Mouse (Mus musculus) heart, embryonic 10.5 days (tissue): ENCODE measurements around the gene Tagap1. TPM values are rescaled to one million over a fixed set of nuclear protein-coding genes. Genes with fewer than 3 reads are reported as not detected.
"Not testable (repeated sequence)": the region's sequence is repeated elsewhere in the genome, so short reads cannot be mapped to it uniquely, and the experiment has no call there.

Experiments used
- DNase-seq: peaks from one replicate; pipeline ENCODE4 v3.0.0-alpha.2; 2017; ENCODE audit warnings: low spot score
- H3K27ac ChIP-seq: fragments of 300-500 bp; sonication (generic); 2 replicates; pipeline ENCODE4 v1.5.1; 2016; ENCODE audit warnings: mild to moderate bottlenecking
- H3K27me3 ChIP-seq: fragments of 300-500 bp; sonication (generic); 2 replicates; pipeline ENCODE4 v1.6.1; 2016; ENCODE audit warnings: mild to moderate bottlenecking; ENCODE audit not compliant: poor library complexity, insufficient read depth, severe bottlenecking
- H3K36me3 ChIP-seq: fragments of 300-500 bp; sonication (generic); 2 replicates; pipeline ENCODE4 v1.6.1; 2016; ENCODE audit warnings: mild to moderate bottlenecking, moderate library complexity
- H3K4me1 ChIP-seq: fragments of 300-500 bp; sonication (generic); 2 replicates; pipeline ENCODE4 v1.6.1; 2016; ENCODE audit warnings: mild to moderate bottlenecking
- H3K4me3 ChIP-seq: fragments of 300-500 bp; sonication (generic); 2 replicates; pipeline ENCODE4 v1.5.1; 2016; ENCODE audit warnings: mild to moderate bottlenecking, moderate library complexity
- H3K9me3 ChIP-seq: fragments of 300-500 bp; sonication (generic); 2 replicates; pipeline ENCODE4 v1.6.1; 2016; ENCODE audit warnings: mild to moderate bottlenecking, moderate library complexity
- WGBS: fragments of 180-500 bp; shearing (Covaris S2); methylation state at CpG from one replicate; pipeline ENCODE4 v1.1.7; 2016; 5-methylcytosine and 5-hydroxymethylcytosine counted together
- polyA plus RNA-seq: library from polyadenylated mRNA; unstranded; fragments of >200 nt; fragmentation: Nextera tagmentation; extraction: Ambion mirVana; gene quantifications from 2 replicates; pipeline ENCODE4 v1.2.1, GENCODE M21; 2016

Gene Tagap1
- 31.0 and 41.8 TPM in 2 replicates for polyA plus RNA-seq

DNA sequence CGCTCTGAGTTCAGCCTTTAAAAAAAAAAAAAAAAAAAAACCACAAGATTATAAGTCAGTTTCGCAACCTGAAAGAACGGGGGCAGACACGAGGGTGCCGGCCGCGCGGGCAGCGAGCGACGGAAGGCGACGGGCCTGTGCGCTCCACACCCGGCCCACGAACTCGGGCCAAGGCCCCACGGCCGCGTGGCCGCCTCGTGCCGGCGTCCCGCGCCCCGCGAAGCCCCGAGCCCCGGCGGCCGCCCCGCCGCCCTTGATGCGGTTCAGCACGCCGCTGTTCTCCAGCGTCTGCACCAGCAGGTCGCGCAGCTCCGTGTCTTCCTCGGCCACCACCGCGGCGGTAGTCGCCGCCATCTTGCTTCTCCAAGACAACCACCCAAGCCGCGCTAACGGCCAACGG lies at the start of gene Tagap1:
Gene Tagap1, minus strand, starts transcription at position 381 of the 400 bp plus-strand sequence.
- Histone ChIP-seq H3K27ac (peak within 1 kb of the TSS; percentile 84), H3K4me3 (peak within 1 kb of the TSS; percentile 58)
- under 1% methylated on average over 41 of the region's 51 CpGs for WGBS
- not testable (repeated sequence) for H3K27me3 ChIP-seq, H3K4me1 ChIP-seq, H3K36me3 ChIP-seq, H3K9me3 ChIP-seq
- DNase-seq = peak; percentile 72

DNA sequence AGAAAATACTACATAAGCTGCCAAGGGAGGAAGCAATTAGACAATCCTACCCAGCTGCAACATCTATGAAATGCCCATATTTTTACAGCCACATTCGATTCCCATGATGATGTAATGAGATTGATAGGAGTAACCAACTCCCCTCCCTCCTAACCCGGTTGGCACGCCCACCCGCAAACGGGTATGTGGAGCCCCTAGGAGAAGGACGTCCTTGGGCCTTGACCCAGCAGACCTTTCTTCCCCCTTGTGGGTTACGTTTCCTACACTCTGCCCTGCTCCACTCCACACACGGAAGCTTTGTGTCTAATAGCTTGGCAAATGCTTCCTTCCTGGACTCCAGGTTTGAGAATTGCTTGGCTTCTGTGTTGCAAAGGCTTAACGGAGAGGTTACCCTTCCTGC lies 48.9 kb upstream of the Tagap1 start:
- not testable (repeated sequence) for H3K27ac ChIP-seq, H3K27me3 ChIP-seq
- 68% methylated on average over 5 of the region's 9 CpGs for WGBS

DNA sequence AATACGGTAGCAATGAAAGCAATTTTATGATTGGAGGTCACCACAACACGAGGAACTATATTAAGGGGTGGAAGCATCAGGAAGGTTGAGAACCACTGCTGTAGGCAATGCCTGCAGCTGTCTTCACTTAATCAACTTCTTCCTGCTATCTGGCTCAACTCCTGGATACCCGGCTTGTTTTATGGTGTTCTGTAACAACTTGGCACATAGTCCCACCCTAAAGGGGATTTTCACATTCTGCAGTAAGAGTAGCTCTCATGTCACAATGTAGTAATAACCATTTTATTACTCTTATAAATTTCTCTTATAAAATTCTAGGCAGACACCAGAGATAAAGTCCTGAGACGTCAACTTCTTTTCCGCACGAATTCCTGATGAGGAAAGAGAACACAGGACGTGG lies 48.5 kb upstream of the Tagap1 start:
- not testable (repeated sequence) for H3K27ac ChIP-seq, H3K4me1 ChIP-seq, DNase-seq, H3K27me3 ChIP-seq, H3K4me3 ChIP-seq, H3K36me3 ChIP-seq, H3K9me3 ChIP-seq
- no CpG with 5 or more reads among the region's 7 CpGs for WGBS

More for the DNA sequence above, 48.9 kb upstream of the Tagap1 start:
- H3K9me3 ChIP-seq, DNase-seq, H3K36me3 ChIP-seq, H3K4me3 ChIP-seq, H3K4me1 ChIP-seq: not testable (repeated sequence)

DNA sequence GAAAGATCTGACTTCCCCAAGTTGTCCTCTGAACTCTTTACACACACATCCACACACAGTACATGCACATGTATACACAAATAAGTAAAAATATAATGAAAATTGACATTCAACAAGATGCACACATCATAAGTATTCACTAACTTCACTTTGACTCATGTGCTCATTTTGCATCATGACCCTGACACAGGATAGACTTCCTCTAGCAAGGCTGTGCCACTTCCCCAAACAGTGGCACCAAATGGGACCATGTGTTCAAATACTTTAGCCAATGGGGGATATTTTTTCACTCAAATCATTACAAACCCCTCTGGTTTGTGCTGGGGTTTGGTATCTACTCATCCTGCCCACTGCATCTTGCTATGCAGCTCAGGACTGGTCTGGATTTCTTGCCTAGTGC lies 47.9 kb upstream of the Tagap1 start:
- not testable (repeated sequence) for H3K27me3 ChIP-seq, H3K9me3 ChIP-seq, H3K4me1 ChIP-seq, DNase-seq, H3K27ac ChIP-seq, H3K36me3 ChIP-seq, H3K4me3 ChIP-seq

DNA sequence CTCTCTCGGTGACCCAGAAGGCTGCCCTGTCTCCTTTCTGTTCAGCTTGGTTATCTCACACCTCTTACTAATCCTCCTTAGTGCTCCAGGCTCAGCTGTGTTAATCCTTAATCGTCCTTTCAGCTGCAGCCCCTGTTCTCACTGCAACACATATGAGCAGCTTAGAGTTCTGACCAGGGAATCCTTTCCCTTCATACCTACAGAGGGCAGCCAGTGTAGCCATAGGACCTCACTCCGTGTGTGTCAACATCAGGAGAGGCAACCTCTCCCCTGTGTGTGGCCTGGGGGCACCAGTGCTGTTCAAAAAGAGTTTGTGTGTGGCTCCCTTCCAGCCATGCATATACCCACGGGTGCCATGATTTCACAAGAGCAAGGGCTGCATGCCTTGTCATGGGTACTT lies 44.7 kb upstream of the Tagap1 start:
- not testable (repeated sequence) for H3K4me1 ChIP-seq, H3K9me3 ChIP-seq, H3K4me3 ChIP-seq, H3K27ac ChIP-seq, H3K36me3 ChIP-seq, H3K27me3 ChIP-seq
- 22% methylated on average over 3 of the region's 4 CpGs for WGBS
- DNase-seq = peak; percentile 56

DNA sequence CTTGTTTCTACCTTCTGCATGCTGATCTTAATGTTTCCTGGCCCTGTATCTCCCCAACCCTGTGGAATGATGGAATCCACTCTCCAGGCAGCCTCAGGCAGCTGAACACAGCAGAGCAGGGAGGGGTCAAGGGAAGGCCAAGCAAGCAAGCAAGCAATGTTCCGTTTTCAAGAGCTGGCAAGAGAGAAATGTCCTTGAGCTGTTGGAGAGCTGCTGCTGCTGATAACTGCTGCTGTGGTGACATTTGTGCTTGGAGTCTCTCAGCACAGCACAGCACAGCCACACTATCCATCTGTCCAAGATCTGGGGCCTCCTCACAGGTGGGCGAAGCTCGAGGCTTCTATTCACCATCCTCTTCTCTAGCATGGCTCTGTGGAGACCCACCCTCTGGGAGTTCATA lies 42.4 kb upstream of the Tagap1 start:
- DNase-seq, H3K27me3 ChIP-seq, H3K27ac ChIP-seq, H3K4me1 ChIP-seq, H3K36me3 ChIP-seq, H3K4me3 ChIP-seq, H3K9me3 ChIP-seq: not testable (repeated sequence)
- no CpG with 5 or more reads among the region's 3 CpGs for WGBS

DNA sequence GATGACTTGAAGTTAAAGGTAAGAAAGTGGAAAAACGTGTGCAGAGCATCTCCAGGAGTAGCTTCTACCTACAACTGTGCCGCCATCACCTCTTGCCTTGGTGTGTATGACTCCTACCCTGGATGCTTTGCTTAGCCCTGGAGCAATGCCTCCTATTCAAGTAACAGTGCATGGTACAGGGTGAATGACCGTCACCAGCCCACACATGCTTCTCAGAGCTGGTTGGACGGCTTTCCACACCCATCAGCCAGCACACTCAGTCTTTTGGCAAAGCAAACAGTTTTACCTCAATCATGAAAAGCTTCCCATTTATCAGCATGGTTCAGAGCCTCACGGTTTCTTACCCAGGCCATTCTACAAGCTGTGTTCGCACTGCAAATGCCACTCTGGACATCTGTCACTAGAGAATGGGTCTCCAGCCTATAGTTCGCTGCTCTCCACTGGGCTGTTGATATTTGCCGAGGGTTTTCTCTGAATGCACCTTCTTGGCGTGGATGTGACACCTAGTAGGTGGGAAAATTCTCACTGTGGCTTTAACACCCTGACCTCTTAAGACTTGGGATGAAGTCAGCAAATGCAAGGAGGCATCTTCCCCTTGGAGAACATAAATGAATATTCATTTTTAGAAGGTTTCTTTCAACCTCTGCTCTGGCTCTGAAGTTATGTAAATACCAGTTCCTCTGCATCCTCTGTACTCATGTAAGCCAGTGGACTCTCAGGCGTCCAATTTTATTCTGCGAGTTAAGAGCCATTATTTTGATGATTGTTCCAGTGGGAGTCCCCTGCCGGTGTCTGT lies 41.0 kb upstream of the Tagap1 start:
- WGBS = 80% methylated on average over 9 of the region's 12 CpGs
- not testable (repeated sequence) for H3K9me3 ChIP-seq, H3K36me3 ChIP-seq, H3K4me3 ChIP-seq, H3K27me3 ChIP-seq, H3K4me1 ChIP-seq, DNase-seq, H3K27ac ChIP-seq

DNA sequence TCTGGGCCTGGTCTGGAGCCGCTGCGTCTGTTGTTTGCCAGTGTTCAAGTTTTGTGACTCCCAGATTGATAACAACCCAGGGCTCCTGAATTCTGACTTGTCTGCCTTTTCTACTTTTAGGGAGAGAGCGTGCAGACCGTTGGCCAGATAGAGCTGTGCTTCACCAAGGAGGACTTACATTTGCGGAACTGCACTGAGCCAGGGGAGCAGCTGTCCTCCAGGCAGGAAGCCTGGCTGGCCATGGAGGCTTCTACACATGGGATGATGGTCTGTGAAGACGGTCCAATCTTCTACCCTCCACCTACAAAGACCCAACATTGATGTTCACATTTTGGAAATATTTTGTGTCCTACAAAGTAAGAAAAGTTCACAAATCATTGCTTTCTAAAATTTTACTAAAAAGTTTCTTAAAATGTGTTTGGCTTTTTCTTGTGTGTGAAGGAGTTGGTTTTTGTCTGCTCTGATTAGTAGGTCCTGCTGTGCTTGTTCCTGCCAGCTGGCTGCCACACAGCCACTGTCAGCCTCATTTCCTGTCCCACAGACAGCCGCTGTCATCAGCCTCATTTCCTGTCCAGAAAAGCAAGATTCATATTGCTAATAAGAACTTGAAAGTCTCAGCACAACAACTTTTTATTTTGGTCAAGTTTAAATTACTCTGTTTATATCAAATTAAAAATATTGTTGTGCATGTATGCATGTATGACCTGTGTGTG lies 37.0 kb upstream of the Tagap1 start:
- not testable (repeated sequence) for H3K27me3 ChIP-seq, H3K27ac ChIP-seq, H3K4me3 ChIP-seq, H3K4me1 ChIP-seq, DNase-seq, H3K9me3 ChIP-seq, H3K36me3 ChIP-seq
- 87% methylated on average over 1 of the region's 7 CpGs for WGBS

DNA sequence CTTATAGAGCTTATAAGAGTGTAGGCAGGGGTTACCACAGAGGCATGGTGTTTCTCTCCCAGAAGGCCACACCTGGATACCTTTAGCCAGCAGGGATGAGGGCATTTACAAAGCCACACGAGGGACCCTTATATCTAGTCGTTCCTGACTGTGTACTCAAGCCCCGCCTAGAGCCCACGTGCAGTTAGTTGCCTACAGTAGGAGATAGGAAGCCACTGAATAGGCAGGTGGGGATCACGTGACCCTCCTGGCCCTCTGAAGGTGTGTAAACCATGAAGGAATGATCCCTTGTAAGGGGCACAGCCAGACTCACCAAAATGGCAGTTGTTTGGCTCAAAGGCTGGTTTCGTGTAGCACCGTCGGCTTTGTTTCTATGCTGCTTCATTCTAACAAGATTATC lies 35.9 kb upstream of the Tagap1 start:
- 89% methylated on average over 8 of the region's 8 CpGs for WGBS
- not testable (repeated sequence) for H3K4me1 ChIP-seq

DNA sequence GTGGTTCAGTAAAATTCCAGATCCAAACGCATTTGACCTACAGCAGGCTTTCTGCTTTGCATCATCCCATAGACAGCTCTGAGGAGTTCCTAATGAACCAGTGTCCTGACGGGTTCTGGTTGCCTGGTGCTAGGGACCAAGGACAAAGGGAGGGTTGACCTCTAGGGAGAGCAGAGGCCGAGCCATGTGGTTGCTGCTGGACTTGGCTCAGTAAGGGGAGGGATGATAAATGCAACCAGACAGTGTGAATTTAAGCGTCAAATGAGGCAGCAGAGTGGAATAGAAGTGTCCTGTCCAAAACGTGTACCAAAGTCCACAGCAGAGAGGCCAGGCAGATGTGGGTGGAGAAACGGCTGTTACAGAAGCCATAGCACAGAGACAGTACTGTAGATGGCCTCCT lies 34.5 kb upstream of the Tagap1 start:
- H3K36me3 ChIP-seq, DNase-seq, H3K27ac ChIP-seq, H3K9me3 ChIP-seq, H3K4me1 ChIP-seq, H3K27me3 ChIP-seq, H3K4me3 ChIP-seq: not testable (repeated sequence)
- WGBS = no CpG with 5 or more reads among the region's 6 CpGs

More for the DNA sequence above, 35.9 kb upstream of the Tagap1 start:
- not testable (repeated sequence) for H3K27me3 ChIP-seq, H3K4me3 ChIP-seq, H3K27ac ChIP-seq, H3K36me3 ChIP-seq, H3K9me3 ChIP-seq, DNase-seq

DNA sequence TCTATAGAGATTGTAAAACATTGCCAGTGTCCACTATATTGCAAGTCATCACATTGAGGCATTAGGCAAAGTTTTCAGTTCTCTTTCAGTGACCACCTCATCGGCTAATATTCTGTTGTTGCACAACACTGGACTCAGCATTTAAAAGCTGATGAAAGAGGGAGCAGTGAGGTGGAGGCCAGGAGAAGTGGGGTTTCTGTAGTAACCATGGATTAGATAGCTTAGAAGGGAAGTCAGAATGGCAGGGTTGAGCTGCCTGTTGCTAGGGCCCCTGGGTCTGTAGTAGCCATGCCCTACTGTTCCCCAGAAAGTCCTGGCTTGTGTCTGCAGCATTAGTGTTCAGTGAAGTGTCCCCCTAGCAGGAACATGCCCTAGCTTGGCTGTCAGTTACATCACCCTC lies 25.2 kb upstream of the Tagap1 start:
- not testable (repeated sequence) for H3K27me3 ChIP-seq, H3K27ac ChIP-seq, H3K9me3 ChIP-seq, H3K36me3 ChIP-seq, H3K4me3 ChIP-seq, DNase-seq, H3K4me1 ChIP-seq
- 95% methylated on average over 1 of the region's 1 CpGs for WGBS

DNA sequence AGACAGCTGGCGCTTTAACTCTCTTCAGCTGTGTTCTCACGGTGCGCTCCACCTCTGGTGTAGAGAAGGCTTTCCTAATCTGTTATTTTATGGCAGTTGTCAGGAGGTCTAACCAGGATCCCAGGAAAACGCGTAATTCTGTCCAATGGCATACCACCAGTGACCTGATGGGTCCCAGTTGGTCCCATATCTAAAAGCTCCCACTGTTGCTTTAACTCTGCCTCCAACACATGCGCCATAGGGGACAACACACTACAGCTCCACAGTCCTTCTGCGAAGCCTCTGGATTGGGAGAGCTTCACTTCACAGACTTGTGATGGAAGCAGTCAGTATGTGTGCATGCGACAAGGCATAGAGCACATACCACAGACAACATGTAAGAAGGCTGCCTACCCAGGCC lies 19.2 kb upstream of the Tagap1 start:
- 92% methylated on average over 6 of the region's 8 CpGs for WGBS
- H3K27ac ChIP-seq, H3K36me3 ChIP-seq, H3K9me3 ChIP-seq, DNase-seq, H3K4me1 ChIP-seq, H3K27me3 ChIP-seq, H3K4me3 ChIP-seq: not testable (repeated sequence)

DNA sequence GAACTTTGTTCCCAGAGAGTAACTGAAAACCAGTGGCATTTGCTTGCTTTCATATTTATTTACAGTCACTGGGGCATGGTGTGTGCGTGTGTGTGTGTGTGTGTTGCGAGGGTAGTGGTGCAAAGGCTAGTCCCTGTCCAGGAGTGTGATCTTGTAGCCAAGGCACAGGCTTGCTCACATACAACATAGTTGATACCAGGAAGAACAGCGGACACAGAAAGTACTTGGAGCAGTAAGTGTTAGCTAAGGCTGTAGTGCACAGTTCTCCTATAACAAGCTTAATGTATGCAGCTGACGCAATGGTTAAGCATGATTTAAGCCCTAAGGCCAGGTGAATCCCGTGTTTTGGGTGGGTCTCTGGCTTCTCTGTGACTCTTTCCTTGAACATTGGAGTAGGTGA lies 18.4 kb upstream of the Tagap1 start:
- H3K9me3 ChIP-seq, H3K27ac ChIP-seq, DNase-seq: not testable (repeated sequence)

More for the DNA sequence above, 18.4 kb upstream of the Tagap1 start:
- H3K36me3 ChIP-seq, H3K27me3 ChIP-seq, H3K4me1 ChIP-seq: not testable (repeated sequence)
- 33% methylated on average over 5 of the region's 5 CpGs for WGBS
- peak overlapping the region; percentile 61 for H3K4me3 ChIP-seq
